Mouse (Mus musculus) intestine, embryonic 16.5 days (tissue): Measurements from ENCODE around the gene Cuedc1. TPM values are rescaled to one million over a fixed set of nuclear protein-coding genes. Genes with fewer than 3 reads are reported as not detected.

Experiments used
- ATAC-seq: fragments of 200-750 bp; cut with Nextera tagmentation; 2 replicates; pipeline ENCODE4 v1.8.0; 2017; ENCODE audit warnings: moderate TSS enrichment, moderate library complexity
- H3K27ac ChIP-seq: fragments of 300-500 bp; sonication (generic); 2 replicates; pipeline ENCODE4 v1.5.1; 2014; ENCODE audit warnings: mild to moderate bottlenecking, low read length
- H3K27me3 ChIP-seq: fragments of 300-500 bp; sonication (generic); replicated peaks from 2 replicates; pipeline ENCODE4 v1.6.1; 2014; ENCODE audit warnings: low read length, control low read depth, mixed read lengths; ENCODE audit not compliant: control insufficient read depth, insufficient read depth
- H3K36me3 ChIP-seq: fragments of 300-500 bp; sonication (generic); 2 replicates; pipeline ENCODE4 v1.6.1; 2014; ENCODE audit warnings: low read length, control low read depth; ENCODE audit not compliant: control insufficient read depth, insufficient read depth
- H3K4me1 ChIP-seq: fragments of 300-500 bp; sonication (generic); 2 replicates; pipeline ENCODE4 v1.6.1; 2014; ENCODE audit warnings: low read length, control low read depth, mixed read lengths; ENCODE audit not compliant: control insufficient read depth, insufficient read depth
- H3K4me2 ChIP-seq: fragments of 300-500 bp; sonication (generic); 2 replicates; pipeline ENCODE4 v1.6.1; 2014; ENCODE audit warnings: low read depth, low read length, control low read depth
- H3K4me3 ChIP-seq: fragments of 300-500 bp; sonication (generic); 2 replicates; pipeline ENCODE4 v1.5.1; 2014; ENCODE audit warnings: mild to moderate bottlenecking, low read length
- H3K9ac ChIP-seq: fragments of 300-500 bp; sonication (generic); 2 replicates; pipeline ENCODE4 v1.6.1; 2014; ENCODE audit warnings: low read depth, low read length
- H3K9me3 ChIP-seq: fragments of 300-500 bp; sonication (generic); 2 replicates; pipeline ENCODE4 v1.6.1; 2016; ENCODE audit warnings: low read length, control low read depth; ENCODE audit not compliant: control insufficient read depth
- WGBS: fragments of 180-500 bp; shearing (Covaris S2); extraction: QIAGEN DNeasy Blood & Tissue Kit; methylation state at CpG from one replicate; pipeline ENCODE4 v1.1.7; 2014; 5-methylcytosine and 5-hydroxymethylcytosine counted together
- polyA plus RNA-seq: library from polyadenylated mRNA; unstranded; fragments of >200 nt; fragmentation: Nextera tagmentation; extraction: Ambion mirVana; gene quantifications from 2 replicates; pipeline ENCODE4 v1.2.1, GENCODE M21; 2015

Gene Cuedc1
- polyA plus RNA-seq, 1 experiment from 2014 or later: 8.5 TPM

DNA sequence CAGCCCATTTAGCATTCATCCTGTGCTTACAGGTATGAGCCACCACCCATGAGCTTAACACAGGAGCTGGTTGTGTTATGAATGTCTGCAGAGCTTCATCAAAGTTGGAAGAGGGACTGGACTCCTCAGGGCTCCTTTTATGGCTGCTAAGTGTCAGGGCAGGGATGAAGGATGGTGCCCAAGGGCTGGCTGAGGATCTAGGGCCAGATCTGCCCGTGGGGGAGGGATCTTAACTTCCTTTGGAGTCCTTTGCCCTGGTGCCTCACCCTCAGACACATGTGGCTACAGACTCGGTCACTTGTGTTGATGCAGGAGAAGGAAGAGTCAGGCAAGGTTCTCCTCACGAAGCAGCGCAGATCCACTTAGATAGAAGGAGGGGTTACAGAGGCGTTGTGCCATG is 62.5 kb downstream of the Cuedc1 start:
- no peak for ATAC-seq
- no peaks in the 10 kb centered on the region for H3K9me3 ChIP-seq
- H3K4me3 ChIP-seq: no peak overlapping the region
- peak overlapping the region; percentile 86; the same call in 1 of the 2 replicates for H3K4me2 ChIP-seq
- H3K27me3 ChIP-seq: no peaks in the 10 kb centered on the region
- peak overlapping the region; percentile 94 for H3K27ac ChIP-seq
- 0 out of 2 replicates have a peak overlapping the region, but pooled peaks have one; percentile 43 for H3K9ac ChIP-seq
- H3K4me1 ChIP-seq: peaks cover 63% of the 10 kb centered on the region
- WGBS: 37% methylated on average over 5 of the region's 5 CpGs
- no peaks in the 10 kb centered on the region for H3K36me3 ChIP-seq

DNA sequence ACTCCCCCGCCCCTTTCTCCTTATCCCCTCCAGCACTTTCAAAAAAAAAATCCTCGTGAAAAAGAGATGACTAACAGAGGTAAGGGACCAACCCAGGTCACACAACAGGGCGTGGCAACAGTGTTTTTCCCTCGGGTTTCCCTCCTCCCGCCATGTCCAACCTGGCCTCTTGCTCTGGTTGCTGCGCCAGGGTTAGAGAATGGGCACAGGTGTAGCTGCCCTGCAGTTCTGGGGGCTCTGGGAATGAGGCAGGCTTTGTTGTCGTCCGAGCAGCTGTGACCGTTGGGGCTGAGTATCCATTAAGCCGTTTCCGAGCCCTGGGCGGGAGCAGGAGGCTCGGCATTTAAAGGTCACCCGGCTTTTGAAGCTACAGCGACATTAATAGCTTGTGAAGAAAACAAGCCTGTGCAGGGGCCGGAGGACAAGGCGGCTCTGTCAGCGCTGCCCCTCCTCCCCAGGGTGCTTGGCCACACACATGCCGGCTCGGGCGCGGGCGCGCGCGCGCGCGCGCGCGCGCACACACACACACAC is 63.3 kb downstream of the Cuedc1 start:
- Histone ChIP-seq H3K9me3 (no peaks in the 10 kb centered on the region), H3K4me2 (peak overlapping the region; percentile 86), H3K27me3 (no peaks in the 10 kb centered on the region), H3K4me3 (peak overlapping the region; percentile 47), H3K27ac (peak overlapping the region; percentile 94), H3K36me3 (no peaks in the 10 kb centered on the region), H3K4me1 (peaks cover 62% of the 10 kb centered on the region), H3K9ac (peak overlapping the region; percentile 62)
- peak; percentile 63 for ATAC-seq
- WGBS: 2% methylated on average over 18 of the region's 33 CpGs

DNA sequence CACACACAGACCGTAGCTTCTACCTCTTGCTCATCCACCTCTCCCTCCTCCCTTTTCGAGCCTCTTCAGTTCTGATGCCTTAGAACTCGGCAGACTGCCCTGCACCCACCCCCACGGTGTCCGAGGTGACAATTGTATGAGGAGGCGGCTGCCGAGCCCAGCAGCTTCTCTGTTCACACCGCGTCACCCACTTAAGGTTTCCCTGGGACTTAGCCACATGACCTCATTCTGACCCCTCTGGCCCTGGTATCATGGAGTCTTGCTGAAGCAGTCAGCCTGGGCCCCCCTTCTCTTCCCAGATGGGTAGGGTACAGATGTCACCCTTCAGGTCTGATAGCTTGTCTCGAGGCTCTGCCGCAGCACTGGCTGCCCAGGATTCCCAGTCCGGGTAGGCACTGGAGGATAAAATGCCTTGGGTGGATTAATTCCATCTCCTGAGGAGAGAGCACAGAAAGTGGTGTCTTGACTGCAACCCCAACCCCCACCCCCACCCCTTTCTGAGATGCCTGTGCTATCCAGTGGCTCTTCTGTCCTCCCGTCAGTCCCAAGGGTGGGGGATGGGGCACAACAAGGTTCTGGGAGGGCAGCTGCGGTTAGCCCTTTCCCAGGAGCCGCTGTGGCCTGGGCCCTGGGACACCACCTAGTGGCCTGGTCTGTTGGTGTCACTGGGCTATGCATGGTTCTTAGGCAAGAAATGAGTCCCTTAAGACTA is 63.9 kb downstream of the Cuedc1 start:
- no peaks in the 10 kb centered on the region for H3K36me3 ChIP-seq
- H3K27me3 ChIP-seq: no peaks in the 10 kb centered on the region
- no peaks in the 10 kb centered on the region for H3K9me3 ChIP-seq
- H3K27ac ChIP-seq: peak overlapping the region; percentile 92
- peaks cover 57% of the 10 kb centered on the region for H3K4me1 ChIP-seq
- peak overlapping the region; percentile 47 for H3K4me3 ChIP-seq
- ATAC-seq: peak; percentile 75
- whole genome bisulfite sequencing: 2% methylated on average over 15 of the region's 15 CpGs
- peak overlapping the region; percentile 86 for H3K4me2 ChIP-seq
- peak overlapping the region; percentile 47 for H3K9ac ChIP-seq

DNA sequence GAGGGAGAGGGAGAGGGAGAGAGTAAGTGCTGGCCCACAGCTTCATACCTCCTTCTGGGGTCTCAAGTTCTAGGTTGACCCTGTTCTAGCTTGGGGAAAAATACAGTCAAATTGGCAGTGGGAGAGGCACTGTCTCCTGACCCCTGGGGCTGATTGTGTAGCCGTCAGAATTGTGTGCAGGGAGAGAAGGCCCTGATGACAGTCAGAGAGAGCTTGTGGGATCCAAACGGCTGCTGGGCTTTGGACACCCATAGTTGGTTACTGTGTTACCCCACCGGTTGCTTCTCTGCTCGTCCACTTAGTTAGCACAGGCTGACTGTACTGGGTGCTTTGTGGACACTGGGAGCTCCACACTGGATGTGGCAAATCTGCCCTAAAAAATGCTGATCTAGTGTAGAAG is 64.9 kb downstream of the Cuedc1 start:
- Histone ChIP-seq H3K27me3 (no peaks in the 10 kb centered on the region), H3K27ac (no peak overlapping the region; the same call in 1 of the 2 replicates), H3K9me3 (no peaks in the 10 kb centered on the region), H3K4me1 (peaks cover 54% of the 10 kb centered on the region), H3K9ac (no peak overlapping the region), H3K4me2 (no peak overlapping the region), H3K36me3 (no peaks in the 10 kb centered on the region), H3K4me3 (no peak overlapping the region)
- ATAC-seq: no peak
- 58% methylated on average over 4 of the region's 4 CpGs for WGBS

DNA sequence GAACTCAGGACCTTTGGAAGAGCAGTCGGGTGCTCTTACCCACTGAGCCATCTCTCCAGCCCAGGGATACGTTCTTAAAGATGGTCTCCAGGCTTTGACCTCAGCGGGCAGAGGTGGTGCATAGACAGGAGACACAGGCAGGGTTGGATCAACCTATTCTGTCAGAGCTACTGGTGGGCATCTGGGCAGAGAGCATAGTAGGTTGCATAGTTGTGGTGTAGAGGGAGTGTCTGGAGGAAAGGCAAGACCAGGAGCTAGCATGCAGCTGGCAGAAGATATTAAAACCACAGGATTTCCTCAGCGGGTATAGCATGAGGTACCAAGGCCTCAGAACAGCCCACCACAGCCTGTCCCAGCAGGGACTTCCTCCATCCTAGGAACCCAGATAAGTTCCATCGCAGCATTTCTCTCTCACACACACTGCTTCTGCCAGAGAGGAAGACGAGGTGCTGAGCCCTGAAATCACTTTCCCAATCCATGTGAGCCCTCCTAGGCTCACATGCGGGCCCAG is 66.4 kb downstream of the Cuedc1 start:
- Histone ChIP-seq H3K9me3 (no peaks in the 10 kb centered on the region), H3K27me3 (0 out of 2 replicates have a peak, but pooled peaks cover 2% of the 10 kb centered on the region), H3K27ac (peak overlapping the region; percentile 77), H3K4me2 (no peak overlapping the region), H3K9ac (no peak overlapping the region; the same call in 1 of the 2 replicates), H3K36me3 (no peaks in the 10 kb centered on the region), H3K4me3 (no peak overlapping the region), H3K4me1 (peaks cover 44% of the 10 kb centered on the region)
- WGBS: 84% methylated on average over 7 of the region's 7 CpGs
- no peak for ATAC-seq

DNA sequence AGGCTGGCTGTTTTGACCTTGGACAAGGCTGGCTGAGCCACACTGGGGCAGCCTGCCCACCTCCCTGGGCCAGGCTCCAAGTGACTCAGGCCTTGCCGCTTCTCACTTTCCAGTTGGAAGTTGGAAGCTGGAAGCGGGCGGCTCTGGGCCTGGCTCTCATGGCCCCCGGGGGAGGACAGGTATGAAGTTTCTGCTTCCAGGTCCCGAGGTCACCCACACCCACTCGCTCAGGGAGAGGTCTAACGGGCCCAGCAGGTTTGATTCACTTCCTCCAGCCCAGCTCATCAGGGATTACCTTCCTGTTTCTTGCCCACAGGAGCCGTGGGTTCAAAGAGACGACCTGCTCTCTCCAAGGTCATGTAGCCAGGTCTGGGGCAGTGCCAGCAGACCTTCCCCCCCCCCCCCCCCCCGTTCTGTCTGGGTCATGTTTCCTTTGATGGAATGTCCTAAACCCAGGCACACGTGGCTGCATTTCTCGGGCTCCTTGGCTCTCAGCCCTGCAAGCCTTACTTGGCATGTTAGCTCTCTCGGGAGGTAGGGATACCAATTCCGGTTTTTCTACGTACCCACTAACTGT is 67.0 kb downstream of the Cuedc1 start:
- peak overlapping the region; percentile 77 for H3K27ac ChIP-seq
- H3K4me1 ChIP-seq: peaks cover 43% of the 10 kb centered on the region
- no peak overlapping the region for H3K4me3 ChIP-seq
- no peak for ATAC-seq
- H3K27me3 ChIP-seq: 0 out of 2 replicates have a peak, but pooled peaks cover 2% of the 10 kb centered on the region
- H3K9ac ChIP-seq: peak overlapping the region; percentile 5; the same call in 1 of the 2 replicates
- 28% methylated on average over 15 of the region's 15 CpGs for WGBS
- H3K9me3 ChIP-seq: no peaks in the 10 kb centered on the region
- no peaks in the 10 kb centered on the region for H3K36me3 ChIP-seq
- no peak overlapping the region for H3K4me2 ChIP-seq

DNA sequence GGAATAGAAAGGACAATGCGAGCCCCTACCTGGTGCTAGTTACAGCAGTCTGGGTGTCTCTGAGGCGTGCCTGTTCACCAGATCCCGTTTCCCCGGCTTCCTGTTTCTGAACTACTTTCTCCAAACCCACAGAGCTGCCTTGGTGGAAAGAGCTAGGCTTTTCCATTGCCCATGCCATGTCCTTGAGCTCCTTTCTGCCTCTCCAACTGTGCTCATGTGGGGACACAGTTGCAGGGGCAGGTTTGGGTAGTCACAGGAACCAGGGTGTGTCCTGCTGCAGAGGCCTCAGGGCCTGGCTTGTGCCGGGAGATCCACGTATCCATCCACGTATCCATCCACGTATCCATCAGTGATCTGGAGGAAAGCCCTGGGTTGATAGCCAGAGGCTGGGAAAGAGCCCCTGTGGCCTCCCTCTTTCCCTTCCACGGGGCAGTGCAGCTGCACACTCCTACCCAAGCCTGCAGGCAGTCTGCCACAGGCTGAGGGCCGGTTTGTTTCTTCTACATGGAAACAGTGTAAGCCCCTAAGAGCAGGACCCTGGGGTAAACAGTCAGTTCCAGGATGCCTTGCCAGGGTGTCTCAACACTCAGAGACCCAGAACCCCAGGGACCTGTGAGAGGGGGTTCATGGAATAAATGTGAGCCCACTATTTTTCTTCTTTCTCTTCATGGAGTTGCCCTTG is 68.0 kb downstream of the Cuedc1 start:
- Histone ChIP-seq H3K27ac (peak overlapping the region; percentile 46), H3K27me3 (0 out of 2 replicates have a peak, but pooled peaks cover 2% of the 10 kb centered on the region), H3K4me2 (no peak overlapping the region), H3K9me3 (no peaks in the 10 kb centered on the region), H3K36me3 (no peaks in the 10 kb centered on the region), H3K9ac (peak overlapping the region; percentile 21), H3K4me1 (peaks cover 36% of the 10 kb centered on the region), H3K4me3 (no peak overlapping the region)
- 64% methylated on average over 10 of the region's 10 CpGs for WGBS
- no peak for ATAC-seq

DNA sequence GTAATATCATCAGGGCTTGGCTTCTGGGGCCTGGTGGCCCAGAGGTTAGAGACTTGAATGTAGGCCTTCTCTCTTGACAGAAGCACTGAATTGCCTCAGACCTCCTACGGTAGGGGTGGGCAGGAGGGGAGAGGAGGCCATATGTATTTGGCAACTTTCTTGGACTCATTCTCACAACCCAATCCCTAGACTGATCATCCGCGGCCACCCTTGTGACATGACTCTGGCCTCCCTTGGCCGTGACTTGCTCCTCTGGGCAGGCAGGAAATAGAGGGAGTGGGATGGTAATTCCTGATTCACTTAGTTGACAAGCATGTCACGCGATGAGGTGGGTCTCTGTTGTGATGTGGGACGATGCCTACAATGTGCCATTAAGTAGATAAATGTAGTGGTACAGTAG is 68.6 kb downstream of the Cuedc1 start:
- 86% methylated on average over 7 of the region's 7 CpGs for WGBS
- Histone ChIP-seq H3K27me3 (0 out of 2 replicates have a peak, but pooled peaks cover 2% of the 10 kb centered on the region), H3K4me1 (peaks cover 33% of the 10 kb centered on the region), H3K9me3 (no peaks in the 10 kb centered on the region), H3K36me3 (no peaks in the 10 kb centered on the region), H3K4me2 (no peak overlapping the region), H3K9ac (peak overlapping the region; percentile 21; the same call in 1 of the 2 replicates), H3K27ac (peak overlapping the region; percentile 46; the same call in 1 of the 2 replicates), H3K4me3 (no peak overlapping the region)
- no peak for ATAC-seq

DNA sequence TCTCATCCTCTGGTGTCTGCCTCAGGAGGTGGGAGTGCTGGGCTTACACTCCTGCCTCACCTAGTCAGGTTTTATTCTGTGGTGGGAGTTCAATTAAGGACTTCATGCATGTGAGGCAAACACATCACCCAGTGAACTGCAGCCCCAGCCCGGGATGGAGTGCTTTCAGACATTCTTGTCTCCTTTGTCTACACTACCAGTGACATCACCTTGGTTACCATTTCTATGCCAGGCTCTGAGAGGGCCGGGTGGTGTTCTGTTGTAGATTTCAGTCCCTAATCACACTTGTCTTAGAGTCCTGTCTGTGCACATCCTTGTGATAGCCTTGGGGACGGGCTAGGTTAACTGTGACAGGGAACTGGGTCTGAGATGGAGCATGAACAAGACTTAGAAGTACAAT is 70.8 kb downstream of the Cuedc1 start:
- no peak for ATAC-seq
- H3K27me3 ChIP-seq: 0 out of 2 replicates have a peak, but pooled peaks cover 2% of the 10 kb centered on the region
- H3K4me1 ChIP-seq: peaks cover 41% of the 10 kb centered on the region
- no peak overlapping the region for H3K4me3 ChIP-seq
- H3K4me2 ChIP-seq: no peak overlapping the region
- H3K27ac ChIP-seq: no peak overlapping the region
- no peaks in the 10 kb centered on the region for H3K36me3 ChIP-seq
- H3K9ac ChIP-seq: no peak overlapping the region
- H3K9me3 ChIP-seq: no peaks in the 10 kb centered on the region
- WGBS: 56% methylated on average over 3 of the region's 3 CpGs
